Mouse (Mus musculus) liver, adult 2 months (tissue): Measurements from ENCODE around the gene Cd93. TPM values are rescaled to one million over a fixed set of nuclear protein-coding genes. Genes with fewer than 3 reads are reported as not detected.

Experiments used
- DNase-seq: peaks from one replicate; pipeline ENCODE4 v3.0.0-alpha.2; 2011; ENCODE audit warnings: low read depth, low spot score; ENCODE audit errors: extremely low read depth
- H3K27ac ChIP-seq: fragments of 200-500 bp; replicated peaks from 2 replicates; pipeline ENCODE4 v1.5.1; 2012; ENCODE audit warnings: low read depth, mild to moderate bottlenecking, control low read depth, inconsistent platforms, low read length; ENCODE audit not compliant: insufficient read depth
- H3K27me3 ChIP-seq: fragments of 200-500 bp; 2 replicates; pipeline ENCODE4 v1.6.1; 2012; ENCODE audit warnings: mild to moderate bottlenecking, moderate library complexity, low read length, inconsistent platforms; ENCODE audit not compliant: control insufficient read depth, insufficient read depth
- H3K36me3 ChIP-seq: fragments of 200-500 bp; 2 replicates; pipeline ENCODE4 v1.6.1; 2012; ENCODE audit warnings: low read length, inconsistent platforms; ENCODE audit not compliant: control insufficient read depth, insufficient read depth
- H3K4me1 ChIP-seq: fragments of 200-500 bp; 2 replicates; pipeline ENCODE4 v1.6.1; 2011; ENCODE audit warnings: low read length; ENCODE audit not compliant: control insufficient read depth, insufficient read depth
- H3K4me3 ChIP-seq: fragments of 200-500 bp; 2 replicates; pipeline ENCODE4 v1.5.1; 2011; ENCODE audit warnings: low read depth, mild to moderate bottlenecking, control low read depth, low read length, moderate library complexity; ENCODE audit not compliant: insufficient read depth
- H3K79me2 ChIP-seq: fragments of 200-500 bp; 2 replicates; pipeline ENCODE4 v1.6.1; 2012; ENCODE audit warnings: inconsistent platforms, mild to moderate bottlenecking, low read length, moderate library complexity; ENCODE audit not compliant: control insufficient read depth, insufficient read depth
- H3K9ac ChIP-seq: fragments of 200-500 bp; 2 replicates; pipeline ENCODE4 v1.6.1; 2012; ENCODE audit warnings: low read depth, mild to moderate bottlenecking, control low read depth, inconsistent platforms, low read length
- CTCF ChIP-seq: fragments of 200-500 bp; IDR thresholded peaks from 2 replicates; pipeline ENCODE4 v1.5.1; 2011; ENCODE audit warnings: low read depth, low read length, control low read depth
- POLR2A ChIP-seq: fragments of 200-500 bp; IDR thresholded peaks from 2 replicates; pipeline ENCODE4 v1.6.1; 2011; ENCODE audit warnings: low read length, control low read depth; ENCODE audit not compliant: insufficient read depth; ENCODE audit errors: extremely low read depth
- WGBS: fragments of 180-500 bp; shearing (Covaris S2); methylation state at CpG from one replicate; pipeline ENCODE4 v1.1.7; 2018; 5-methylcytosine and 5-hydroxymethylcytosine counted together
- polyA plus RNA-seq: library from polyadenylated mRNA; depleted of rRNA; stranded (reverse); fragments of >200 nt; gene quantifications from 2 replicates; pipeline ENCODE4 v1.2.3, GENCODE M21; 2012
- total RNA-seq: library from RNA; depleted of rRNA; stranded (reverse); fragments of >200 nt; gene quantifications from 2 replicates; pipeline ENCODE4 v1.2.3, GENCODE M21; 2014

Gene Cd93
- total and polyA plus RNA-seq, 2 experiments, result 1.1 to 3.0 TPM

DNA sequence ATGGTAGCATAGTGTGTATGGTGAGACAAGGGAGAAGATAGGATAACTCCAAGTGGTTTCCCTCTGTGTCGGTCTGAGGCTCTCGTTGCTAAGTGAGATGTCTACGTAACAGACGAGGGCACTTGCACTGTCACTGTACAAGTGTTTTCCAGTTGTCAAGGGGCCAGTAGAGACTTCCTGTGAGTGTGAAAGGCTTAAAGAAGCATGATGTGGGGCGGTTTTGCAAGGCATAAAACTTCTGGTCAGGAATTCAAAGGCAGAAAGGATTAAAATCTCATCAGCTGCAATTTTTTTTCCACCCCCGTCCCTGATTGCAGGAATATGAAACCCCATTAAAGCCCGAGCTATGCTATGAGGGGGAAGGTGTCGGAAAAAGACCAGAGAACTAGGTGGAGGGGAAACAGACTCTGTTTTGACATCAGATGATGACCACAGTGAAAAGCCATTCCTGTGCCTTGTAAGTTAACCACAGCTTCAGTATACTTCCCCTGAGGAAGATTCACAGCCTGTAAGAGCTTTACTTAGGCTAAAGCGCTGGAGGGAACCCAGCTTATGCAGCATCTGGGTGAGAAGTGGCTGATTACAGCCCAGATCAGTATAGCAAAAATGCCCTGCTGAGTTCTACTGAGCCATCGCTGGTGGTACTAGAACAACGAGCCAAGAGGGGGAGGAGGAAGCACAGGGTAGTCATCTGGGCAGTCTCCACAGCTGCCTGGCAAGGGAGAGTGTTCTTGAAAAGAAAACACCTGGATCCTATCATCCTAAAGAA lies 46.2 kb downstream of the Cd93 start:
- H3K79me2 ChIP-seq, result no peaks in the 10 kb centered on the region
- H3K4me1 ChIP-seq, result no peaks in the 10 kb centered on the region; the same call in 1 of the 2 replicates
- 68% methylated on average over 11 of the region's 11 CpGs for WGBS
- TF ChIP-seq POLR2A, result no peak
- no peak for TF ChIP-seq CTCF
- no peak overlapping the region for H3K4me3 ChIP-seq
- H3K27ac ChIP-seq, result no peak overlapping the region
- no peak for DNase-seq
- H3K27me3 ChIP-seq, result peaks cover 9% of the 10 kb centered on the region
- no peak overlapping the region for H3K9ac ChIP-seq
- no peaks in the 10 kb centered on the region for H3K36me3 ChIP-seq

GRCm38 (mm10) chr2:148396209-148396608 lies 47.2 kb downstream of the Cd93 start:
- Histone ChIP-seq H3K27me3 (peaks cover 9% of the 10 kb centered on the region), H3K4me3 (no peak overlapping the region), H3K36me3 (no peaks in the 10 kb centered on the region), H3K79me2 (no peaks in the 10 kb centered on the region), H3K9ac (no peak overlapping the region), H3K4me1 (no peaks in the 10 kb centered on the region; the same call in 1 of the 2 replicates), H3K27ac (no peak overlapping the region)
- TF ChIP-seq CTCF, result no peak
- TF ChIP-seq POLR2A, result no peak
- WGBS, result 70% methylated on average over 10 of the region's 10 CpGs
- no peak for DNase-seq

DNA sequence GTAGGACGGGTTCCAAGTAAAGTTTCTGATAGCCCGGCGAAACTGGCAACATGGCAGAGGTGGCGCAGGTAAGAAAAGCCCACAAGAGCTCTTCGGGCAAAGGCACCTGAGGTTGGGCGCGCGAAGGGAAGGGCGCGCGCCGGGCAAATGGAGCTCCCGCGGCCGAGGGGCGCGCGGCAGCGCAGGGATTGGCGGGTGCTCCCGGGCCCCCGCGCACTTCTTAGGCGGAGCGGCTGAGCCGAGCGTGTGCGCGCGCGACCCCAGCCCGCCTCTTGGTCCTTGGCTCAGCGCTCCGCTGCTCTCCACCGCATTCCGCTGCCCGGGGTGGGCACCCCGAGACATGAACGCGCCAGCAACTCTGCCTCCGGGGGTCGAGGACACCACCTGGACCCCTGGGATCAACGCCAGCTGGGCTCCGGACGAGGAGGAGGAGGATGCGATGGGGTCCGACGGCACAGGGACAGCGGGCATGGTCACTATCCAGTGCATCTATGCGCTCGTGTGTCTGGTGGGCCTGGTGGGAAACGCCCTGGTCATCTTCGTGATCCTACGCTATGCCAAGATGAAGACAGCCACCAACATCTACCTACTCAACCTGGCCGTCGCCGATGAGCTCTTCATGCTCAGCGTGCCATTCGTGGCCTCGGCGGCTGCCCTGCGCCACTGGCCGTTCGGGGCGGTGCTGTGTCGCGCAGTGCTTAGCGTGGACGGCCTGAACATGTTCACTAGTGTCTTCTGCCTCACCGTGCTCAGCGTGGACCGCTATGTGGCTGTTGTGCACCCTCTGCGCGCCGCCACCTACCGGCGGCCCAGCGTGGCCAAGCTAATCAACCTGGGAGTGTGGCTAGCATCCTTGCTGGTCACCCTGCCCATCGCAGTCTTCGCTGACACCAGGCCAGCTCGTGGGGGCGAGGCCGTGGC lies 48.0 kb downstream of the Cd93 start, which contains the start of gene Sstr4:
TSS of gene Sstr4 (plus strand) at position 214 of the 921 bp plus-strand sequence.
- H3K9ac ChIP-seq, result peak within 1 kb of the TSS; percentile 12; the same call in 1 of the 2 replicates
- no peaks in the 10 kb centered on the region for H3K79me2 ChIP-seq
- no peaks in the 10 kb centered on the region; the same call in 1 of the 2 replicates for H3K4me1 ChIP-seq
- no peak within 1 kb of the TSS for H3K27ac ChIP-seq
- peak within 1 kb of the TSS; percentile 25 for H3K4me3 ChIP-seq
- 12% methylated on average over 83 of the region's 83 CpGs for WGBS
- no peaks in the 10 kb centered on the region for H3K36me3 ChIP-seq
- TF ChIP-seq POLR2A, result no peak
- peak; percentile 51 for TF ChIP-seq CTCF
- no peak for DNase-seq
- H3K27me3 ChIP-seq, result peaks cover 9% of the 10 kb centered on the region

- H3K4me1 ChIP-seq, result no peaks in the 10 kb centered on the region; the same call in 1 of the 2 replicates
- TF ChIP-seq CTCF (no peak), POLR2A (no peak)
- H3K36me3 ChIP-seq, result no peaks in the 10 kb centered on the region
- H3K4me3 ChIP-seq, result no peak overlapping the region
- no peak overlapping the region for H3K27ac ChIP-seq
- H3K27me3 ChIP-seq, result peaks cover 9% of the 10 kb centered on the region
- DNase-seq, result no peak
- no peaks in the 10 kb centered on the region for H3K79me2 ChIP-seq
- H3K9ac ChIP-seq, result no peak overlapping the region
These were observed 49.5 kb downstream of the Cd93 start for GRCm38 (mm10) chr2:148393846-148394245.

GRCm38 (mm10) chr2:148393149-148393548 lies 50.2 kb downstream of the Cd93 start:
- Histone ChIP-seq H3K79me2 (no peaks in the 10 kb centered on the region), H3K4me3 (no peak overlapping the region), H3K4me1 (no peaks in the 10 kb centered on the region; the same call in 1 of the 2 replicates), H3K9ac (no peak overlapping the region), H3K27ac (no peak overlapping the region), H3K36me3 (no peaks in the 10 kb centered on the region), H3K27me3 (peaks cover 9% of the 10 kb centered on the region)
- no peak for TF ChIP-seq POLR2A
- TF ChIP-seq CTCF, result no peak
- DNase-seq, result peak; percentile 23
- WGBS, result 66% methylated on average over 1 of the region's 1 CpGs
